Mouse (Mus musculus): Measurements from ENCODE around the gene Sptbn4.
A peak's percentile ranks its signal among the peaks of the same experiment; 100 is the strongest.

The Sptbn4 gene

DNA sequence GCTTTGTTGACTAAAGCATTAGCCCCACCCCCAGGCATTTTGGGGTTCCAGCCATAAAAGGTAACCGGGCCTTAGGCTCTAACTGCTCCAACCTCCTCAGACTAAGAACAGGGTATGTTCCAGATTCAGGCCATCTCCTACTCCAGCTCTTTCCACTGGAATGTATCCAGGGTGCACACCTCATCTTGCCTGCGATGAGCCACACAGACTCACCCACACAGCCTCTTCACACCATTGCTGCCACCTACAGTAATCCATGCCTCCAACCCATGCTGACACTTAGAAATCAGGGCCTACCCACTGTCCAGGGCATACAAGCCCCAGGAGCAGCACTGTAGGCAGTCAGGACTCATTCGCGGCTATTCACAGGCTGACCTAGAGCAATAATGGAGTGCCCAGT is 108.4 kb downstream of the Sptbn4 start:
- DNase-seq = no peak

GRCm38 (mm10) chr7:27337175-27337853 is 110.2 kb downstream of the Sptbn4 start, which contains the start of gene Ltbp4:
Gene Ltbp4, minus strand, starts transcription at chr7:27337692.
- peak; percentile 76 for DNase-seq

GRCm38 (mm10) chr7:27335928-27336823 is 111.3 kb downstream of the Sptbn4 start:
- peak; percentile 92 for DNase-seq

- no peak for DNase-seq
Observed at GRCm38 (mm10) chr7:27335011-27335720, 112.3 kb downstream of the Sptbn4 start.

GRCm38 (mm10) chr7:27334405-27334911 is 113.0 kb downstream of the Sptbn4 start:
- peak; percentile 40 for DNase-seq

DNA sequence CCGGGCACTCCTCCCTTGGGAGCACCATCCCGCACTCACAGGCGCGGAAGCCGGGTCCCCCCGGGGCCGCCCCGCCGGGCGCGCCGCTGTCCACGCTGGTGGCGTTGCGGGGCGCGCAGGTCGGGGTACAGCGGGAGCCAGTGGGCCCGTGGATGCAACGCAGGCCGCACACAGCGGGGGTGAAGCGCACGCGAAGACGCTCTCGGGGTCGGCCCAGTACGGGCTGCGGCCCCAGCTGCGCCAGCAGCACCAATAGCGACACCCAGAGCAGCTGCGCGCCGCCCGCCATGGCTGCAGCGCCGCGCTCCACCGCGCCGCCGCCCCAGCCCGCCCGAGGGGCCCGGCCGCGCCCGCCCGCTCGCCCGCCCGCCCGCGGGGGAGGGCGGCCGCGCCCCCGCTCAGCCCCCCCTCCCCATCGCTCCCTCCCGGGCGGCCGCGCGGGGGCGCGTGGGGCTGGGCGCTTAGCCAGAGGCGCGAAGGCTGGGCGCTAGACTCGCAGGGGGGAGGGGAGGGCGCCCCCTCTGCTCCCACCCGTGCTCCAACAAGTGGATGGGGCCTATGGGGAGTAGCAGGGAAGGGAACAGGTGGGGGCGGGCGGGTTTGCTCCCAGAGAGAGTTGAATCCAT is 114.1 kb downstream of the Sptbn4 start:
- DNase-seq = peak; percentile 13

- DNase-seq = peak; percentile 91
Observed at GRCm38 (mm10) chr7:27332353-27333199, 114.9 kb downstream of the Sptbn4 start.

DNA sequence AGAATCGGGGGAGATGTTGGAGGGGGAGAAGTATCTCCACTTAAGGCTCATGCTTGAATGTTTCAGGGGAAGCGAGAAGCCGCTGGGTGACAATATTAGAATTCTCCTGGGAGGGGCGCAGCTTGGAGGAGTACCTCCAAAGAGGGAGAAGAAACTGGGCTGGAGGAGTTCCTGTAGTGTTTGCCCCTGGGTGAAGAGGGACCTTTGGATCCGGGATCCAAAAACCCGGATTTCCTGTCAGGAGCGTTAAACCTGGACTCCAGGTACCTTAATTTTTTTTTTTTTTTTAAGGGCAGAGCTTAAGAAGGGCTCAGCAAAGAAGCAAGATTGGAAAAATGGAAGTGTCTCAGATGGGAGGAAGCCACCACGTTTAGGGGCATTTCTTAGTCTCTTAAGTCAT is 115.6 kb downstream of the Sptbn4 start:
- DNase-seq = no peak

- DNase-seq = peak; percentile 58
Observed at GRCm38 (mm10) chr7:27331541-27331851, 116.0 kb downstream of the Sptbn4 start.

DNA sequence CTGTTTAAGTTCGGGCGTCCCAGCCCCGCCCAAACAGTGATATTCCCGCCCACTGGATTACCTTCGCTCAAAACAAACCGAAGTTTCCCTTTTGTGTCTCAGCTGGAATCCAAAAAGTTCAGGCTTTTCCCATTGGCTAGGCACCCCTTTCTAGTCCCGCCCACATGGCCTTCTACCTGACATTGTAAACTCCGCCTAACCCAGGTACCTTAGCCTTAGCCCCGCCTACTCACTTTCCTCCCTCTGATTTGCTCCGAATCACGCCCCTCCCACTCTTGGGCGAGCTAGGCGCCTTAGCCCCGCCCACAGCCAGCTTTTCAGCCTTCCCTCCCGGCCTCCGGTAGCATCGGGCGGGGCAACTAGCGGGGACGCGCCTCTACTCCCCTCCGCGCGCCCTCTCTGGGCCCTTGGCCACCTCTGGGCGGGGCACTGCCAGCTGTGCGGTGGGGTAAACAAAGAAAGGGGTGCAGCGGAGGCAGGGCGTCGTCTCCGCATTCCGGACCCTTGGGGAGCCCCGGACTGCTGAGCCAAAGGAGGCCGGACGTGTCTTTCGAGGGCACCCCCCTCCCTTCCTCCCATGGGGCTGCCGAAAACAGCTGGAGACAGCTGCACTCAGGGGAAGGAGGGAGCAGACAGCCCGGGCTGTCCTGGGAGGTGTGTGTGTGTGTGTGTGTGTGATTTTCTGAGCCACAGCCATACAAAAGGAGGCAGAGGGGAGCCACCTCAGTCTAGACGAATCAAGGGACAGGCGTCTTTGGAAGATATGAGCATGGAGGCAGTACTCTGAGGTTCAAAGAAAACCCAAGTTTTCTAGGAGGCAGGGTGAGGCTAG is 116.6 kb downstream of the Sptbn4 start:
- DNase-seq = peak; percentile 95

DNA sequence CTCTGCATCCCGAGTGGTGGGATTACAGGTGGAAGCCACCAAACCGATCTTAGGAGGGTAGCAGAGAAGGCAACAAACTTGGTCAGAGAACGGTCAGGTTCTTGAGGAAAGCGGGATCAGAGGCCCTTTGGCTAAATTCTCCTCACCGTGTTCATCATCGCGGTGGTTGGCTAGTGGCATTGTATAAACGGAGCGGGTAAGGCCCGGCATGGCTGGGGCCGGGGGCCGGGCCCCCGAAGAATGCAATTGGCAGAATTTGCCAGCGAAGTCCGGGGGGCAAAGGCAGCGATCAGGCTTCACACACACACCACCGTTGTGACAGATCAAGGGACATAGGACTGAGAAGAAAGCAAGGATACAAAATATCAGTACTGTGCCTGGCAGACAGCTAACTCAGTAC is 117.5 kb downstream of the Sptbn4 start:
- DNase-seq = no peak

DNA sequence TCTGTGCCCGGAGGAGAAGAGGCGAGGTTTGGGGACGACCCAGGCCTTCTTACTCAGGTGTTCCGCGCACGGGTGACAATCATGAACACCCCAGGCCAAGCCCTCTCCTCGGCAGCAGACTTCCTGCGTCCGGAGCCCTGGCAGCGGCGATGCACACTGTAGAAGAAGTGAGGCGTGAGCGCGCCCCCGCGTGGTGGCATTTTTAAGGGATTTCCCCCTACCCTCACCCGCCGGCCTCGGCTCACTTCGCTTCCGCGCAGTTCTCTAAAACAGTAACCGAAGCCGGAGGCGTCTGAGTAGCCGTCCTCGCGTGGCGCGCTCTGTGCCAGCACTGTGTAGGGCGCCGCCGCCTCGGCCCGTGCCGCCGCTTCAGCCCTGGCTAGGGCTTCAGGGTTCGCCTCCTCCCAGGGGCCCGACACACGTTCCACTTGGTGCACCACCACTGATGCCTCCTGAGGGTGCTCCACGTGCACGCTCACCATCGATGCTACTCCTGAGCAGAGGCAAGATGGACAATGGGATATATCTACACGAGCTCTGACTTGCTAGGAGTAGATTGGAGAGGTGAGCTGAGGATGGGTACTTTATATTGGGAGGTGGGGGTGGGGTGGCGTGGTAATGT is 118.0 kb downstream of the Sptbn4 start:
- peak; percentile 91 for DNase-seq

- DNase-seq = peak; percentile 28
Observed at GRCm38 (mm10) chr7:27328648-27329047, 118.8 kb downstream of the Sptbn4 start.

DNA sequence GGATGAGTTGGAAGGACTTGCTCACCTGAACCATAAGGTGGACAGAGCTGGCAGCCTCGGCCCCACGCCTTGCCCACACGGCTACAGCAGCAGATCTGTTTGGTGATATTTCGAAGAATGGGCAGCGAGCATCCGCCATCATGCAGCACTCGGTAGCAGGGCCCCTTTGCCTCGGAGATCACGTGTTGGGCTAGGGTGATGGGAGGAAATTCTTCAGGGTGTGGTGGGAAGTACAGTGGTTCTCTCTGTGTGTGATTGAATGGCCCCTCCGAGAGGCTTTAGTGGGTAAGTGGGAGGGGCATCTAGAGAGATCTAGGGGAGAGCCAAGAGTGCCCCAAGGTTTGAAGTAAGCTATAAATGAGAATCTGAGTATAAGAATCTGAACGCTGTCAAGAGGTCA is 119.3 kb downstream of the Sptbn4 start:
- no peak for DNase-seq

- no peak for DNase-seq
Observed at GRCm38 (mm10) chr7:27327500-27327899, 120.0 kb downstream of the Sptbn4 start.

GRCm38 (mm10) chr7:27326101-27326880 is 121.2 kb downstream of the Sptbn4 start:
- peak; percentile 40 for DNase-seq

GRCm38 (mm10) chr7:27325697-27326096 is 121.8 kb downstream of the Sptbn4 start:
- peak; percentile 82 for DNase-seq

GRCm38 (mm10) chr7:27324928-27325327 is 122.6 kb downstream of the Sptbn4 start:
- no peak for DNase-seq

GRCm38 (mm10) chr7:27324161-27324560 is 123.3 kb downstream of the Sptbn4 start:
- no peak for DNase-seq

DNA sequence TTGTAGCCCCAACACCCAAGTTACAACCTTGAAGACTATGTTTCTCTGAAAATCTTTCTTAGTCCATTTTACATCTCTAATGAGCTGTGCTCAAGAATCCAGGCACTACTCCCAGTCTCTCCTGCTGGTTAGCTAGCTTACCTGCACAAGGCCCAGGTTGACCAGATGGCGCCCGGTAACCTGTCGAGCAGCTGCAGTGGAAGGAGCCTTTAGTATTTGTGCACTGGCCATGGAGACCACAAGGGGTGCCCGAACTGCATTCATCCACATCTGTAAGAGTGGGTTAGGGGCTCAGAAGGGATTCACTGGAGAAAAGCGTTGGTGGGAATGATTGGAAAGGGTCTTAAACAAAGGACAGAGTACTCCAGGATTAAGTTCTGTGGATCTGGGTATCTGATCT is 124.5 kb downstream of the Sptbn4 start:
- DNase-seq = no peak
